Mouse (Mus musculus): ENCODE results near the gene Srrm4. TPM values are rescaled to one million over a fixed set of nuclear protein-coding genes. Genes with fewer than 3 reads are reported as not detected.

Srrm4 gene
- not detected for polyA plus RNA-seq (2015; fragmentation: Illumina TruSeq; extraction: RNeasy Lipid Tissue Mini Kit (QIAGEN cat#74804); ENCODE audit: insufficient read depth, low replicate concordance)

DNA sequence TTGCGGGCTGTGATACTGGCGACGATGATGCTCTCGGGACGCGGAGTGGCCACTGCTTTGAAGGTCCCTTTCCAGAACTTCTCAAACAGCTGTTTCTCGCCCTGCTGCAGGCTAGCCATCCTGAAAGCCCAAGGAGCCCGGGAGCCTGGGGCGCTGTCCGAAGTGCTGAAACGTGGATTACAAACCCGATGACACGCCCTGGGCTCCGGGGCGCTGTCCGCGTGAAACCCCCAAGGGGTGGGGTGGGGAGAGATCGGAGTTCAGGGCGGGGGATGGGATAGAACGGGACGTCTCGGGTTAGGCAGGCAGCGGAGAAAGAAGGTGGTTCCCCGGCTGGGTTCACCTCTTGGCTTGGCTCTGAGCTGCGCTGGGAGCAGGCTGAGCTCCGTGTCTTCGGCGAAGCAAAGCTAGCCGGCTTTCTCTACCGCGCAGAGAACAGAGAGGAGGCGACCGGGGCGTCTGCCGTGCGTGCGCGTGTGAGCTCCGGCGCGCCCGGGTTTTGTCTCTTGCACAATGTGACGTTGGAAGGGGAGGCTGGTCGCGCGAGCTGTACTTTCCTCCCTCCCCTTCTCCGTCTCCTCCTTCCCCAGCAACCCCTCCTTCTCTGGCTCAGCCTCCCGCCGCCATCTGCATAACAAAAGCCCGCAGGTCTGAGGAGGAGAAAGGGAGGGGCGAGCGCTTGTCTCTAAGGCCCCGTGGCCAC, at the start of gene Srrm4:
TSS of gene Srrm4 (minus strand) at position 472 of the 703 bp plus-strand sequence.

DNA sequence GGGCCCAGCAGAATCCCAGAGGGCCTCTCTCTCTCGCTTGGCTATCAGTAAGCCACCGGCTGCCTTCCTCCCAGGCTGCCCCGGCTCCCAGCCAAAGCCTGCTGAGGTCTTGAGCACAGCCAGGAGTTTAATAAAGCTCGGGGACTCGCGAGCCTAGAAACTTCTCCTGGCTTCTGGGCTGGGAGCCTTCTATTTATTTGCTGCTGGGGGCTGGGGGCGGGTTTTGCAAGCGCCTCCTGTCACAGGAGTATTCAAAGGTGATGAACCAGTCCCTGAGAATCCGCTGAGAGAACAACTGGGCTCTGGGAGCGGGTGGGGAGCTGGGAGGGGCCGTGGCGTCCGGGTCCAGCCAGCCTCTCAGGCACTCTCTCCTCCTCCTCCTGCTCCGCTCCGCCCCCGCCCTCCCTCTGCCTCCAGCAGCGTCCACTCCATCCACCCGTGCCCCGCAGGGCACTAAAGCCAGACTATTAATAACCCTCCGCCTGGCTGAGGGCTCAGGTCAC, 168.9 kb downstream of the Srrm4 start, which contains the start of gene Hspb8:
TSS of gene Hspb8 (minus strand) at position 166 of the 503 bp plus-strand sequence.

Other genes with a start within 250 kb of the Srrm4 start
- 3.6 TPM for gene Hspb8, start 169.0 kb downstream of the Srrm4 start, polyA plus RNA-seq (2015; fragmentation: Illumina TruSeq; extraction: RNeasy Lipid Tissue Mini Kit (QIAGEN cat#74804); ENCODE audit: insufficient read depth, low replicate concordance)

Measured in spleen, adult 10 weeks (tissue).